Mouse (Mus musculus) kidney, adult 2 months (tissue): ENCODE data around the gene Ndufs3. TPM values are rescaled to one million over a fixed set of nuclear protein-coding genes. Genes with fewer than 3 reads are reported as not detected.

Experiments
- DNase-seq: peaks from one replicate; pipeline ENCODE4 v3.0.0; 2021
- H3K27ac ChIP-seq: fragments of 200-500 bp; 2 replicates; pipeline ENCODE4 v1.5.1; 2012; ENCODE audit warnings: low read depth, low read length, control low read depth, inconsistent platforms; ENCODE audit not compliant: insufficient read depth
- H3K27me3 ChIP-seq: fragments of 200-500 bp; replicated peaks from 2 replicates; pipeline ENCODE4 v1.6.1; 2012; ENCODE audit warnings: mild to moderate bottlenecking, moderate library complexity, low read length, inconsistent platforms; ENCODE audit not compliant: control insufficient read depth, insufficient read depth
- H3K36me3 ChIP-seq: fragments of 200-500 bp; 2 replicates; pipeline ENCODE4 v1.6.1; 2012; ENCODE audit warnings: mild to moderate bottlenecking, moderate library complexity, low read length, inconsistent platforms; ENCODE audit not compliant: control insufficient read depth, insufficient read depth
- H3K4me1 ChIP-seq: fragments of 200-500 bp; 2 replicates; pipeline ENCODE4 v1.6.1; 2011; ENCODE audit warnings: low read length; ENCODE audit not compliant: control insufficient read depth, insufficient read depth
- H3K4me3 ChIP-seq: fragments of 200-500 bp; 2 replicates; pipeline ENCODE4 v1.5.1; 2011; ENCODE audit warnings: mild to moderate bottlenecking, low read depth, low read length, control low read depth; ENCODE audit not compliant: insufficient read depth
- CTCF ChIP-seq: fragments of 200-500 bp; conservative IDR thresholded peaks from 2 replicates; pipeline ENCODE4 v1.5.1; 2011; ENCODE audit warnings: low read depth, mild to moderate bottlenecking, control low read depth, low read length, moderate library complexity, mixed read lengths; ENCODE audit not compliant: insufficient read depth, insufficient read length
- POLR2A ChIP-seq: fragments of 200-500 bp; IDR thresholded peaks from one replicate; pipeline ENCODE4 v1.6.1; 2011; ENCODE audit warnings: low read depth, low read length, control low read depth
- WGBS: fragments of 180-500 bp; shearing (Covaris S2); methylation state at CpG from one replicate; pipeline ENCODE4 v1.1.7; 2018; 5-methylcytosine and 5-hydroxymethylcytosine counted together
- polyA plus RNA-seq: library from polyadenylated mRNA; depleted of rRNA; stranded (reverse); fragments of >200 nt; gene quantifications from 2 replicates; pipeline ENCODE4 v1.2.3, GENCODE M21; 2012

The Ndufs3 gene
- polyA plus RNA-seq, 1 experiment, result 416 TPM

- peak overlapping the region; percentile 96 for H3K27ac ChIP-seq
- no peaks in the 10 kb centered on the region for H3K27me3 ChIP-seq
- peak; percentile 93 for DNase-seq
- WGBS, result 5% methylated on average over 16 of the region's 16 CpGs
- peaks cover 20% of the 10 kb centered on the region for H3K4me1 ChIP-seq
- peak overlapping the region; percentile 93 for H3K4me3 ChIP-seq
- no peaks in the 10 kb centered on the region for H3K36me3 ChIP-seq
- TF ChIP-seq POLR2A, result no peak
- no peak for TF ChIP-seq CTCF
Observed at GRCm38 (mm10) chr2:90917999-90918698, 13.5 kb upstream of the Ndufs3 start.

- H3K4me1 ChIP-seq, result peaks cover 20% of the 10 kb centered on the region
- under 1% methylated on average over 73 of the region's 73 CpGs for WGBS
- TF ChIP-seq POLR2A, result no peak
- no peak for TF ChIP-seq CTCF
- peak overlapping the region; percentile 93 for H3K4me3 ChIP-seq
- no peaks in the 10 kb centered on the region for H3K27me3 ChIP-seq
- H3K27ac ChIP-seq, result peak overlapping the region; percentile 96
- H3K36me3 ChIP-seq, result no peaks in the 10 kb centered on the region; the same call in 1 of the 2 replicates
- DNase-seq, result peak; percentile 77
Observed at GRCm38 (mm10) chr2:90917233-90917998, 12.8 kb upstream of the Ndufs3 start.

DNA sequence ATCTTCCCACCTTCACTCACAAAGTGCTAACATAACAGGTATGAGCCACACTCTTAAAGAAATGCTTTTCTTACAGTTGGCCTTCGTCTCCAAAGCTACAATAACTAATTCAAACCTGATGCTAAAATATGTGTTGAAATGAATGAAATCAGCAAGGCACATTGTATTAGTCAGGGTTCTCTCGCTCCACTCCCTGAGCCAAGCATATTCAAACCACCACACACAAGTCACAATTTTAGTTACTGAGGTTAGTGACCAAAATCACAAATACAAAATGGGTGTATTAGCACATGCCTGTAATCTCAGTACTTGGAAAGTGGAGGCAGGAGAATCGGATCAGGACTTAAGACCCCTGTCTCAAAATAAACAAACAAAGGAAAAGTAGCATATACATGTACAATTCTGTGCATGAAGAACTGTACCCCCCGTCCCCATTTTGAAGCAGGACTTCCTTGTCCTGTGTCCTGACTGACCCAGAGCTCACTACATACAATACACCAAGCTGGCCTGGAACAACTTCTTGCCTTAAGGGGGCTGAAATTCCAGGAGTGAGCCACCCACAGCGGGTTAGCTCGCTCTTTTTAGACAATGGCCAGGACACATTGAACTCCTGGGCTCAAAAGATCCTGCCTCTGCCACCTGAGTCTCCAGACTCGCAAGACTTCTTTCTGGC lies 12.1 kb upstream of the Ndufs3 start:
- TF ChIP-seq CTCF, result no peak
- TF ChIP-seq POLR2A, result no peak
- no peaks in the 10 kb centered on the region for H3K27me3 ChIP-seq
- no peak for DNase-seq
- H3K4me1 ChIP-seq, result peaks cover 20% of the 10 kb centered on the region
- no peaks in the 10 kb centered on the region; the same call in 1 of the 2 replicates for H3K36me3 ChIP-seq
- peak overlapping the region; percentile 93 for H3K4me3 ChIP-seq
- WGBS, result 11% methylated on average over 7 of the region's 7 CpGs
- H3K27ac ChIP-seq, result peak overlapping the region; percentile 96

DNA sequence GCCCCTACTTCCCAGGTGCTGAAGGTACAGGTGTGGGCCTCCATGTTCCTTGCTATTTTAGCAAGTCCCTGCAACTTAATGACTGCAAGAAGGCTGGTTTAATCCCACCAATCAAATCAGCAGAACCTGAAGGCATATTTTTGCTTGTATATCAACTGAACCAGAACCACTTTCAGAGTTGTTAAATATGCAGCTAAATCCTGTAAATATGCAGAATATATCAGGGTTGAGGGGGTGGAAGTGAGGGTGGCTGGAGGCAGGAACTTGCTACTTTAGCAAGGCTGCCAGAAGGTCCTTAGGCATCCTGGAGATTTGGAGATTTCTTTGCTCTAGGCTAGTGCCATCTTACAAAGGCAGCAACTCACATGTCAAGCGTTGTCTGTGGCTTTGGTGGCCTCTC lies 10.9 kb upstream of the Ndufs3 start:
- H3K27ac ChIP-seq, result no peak overlapping the region
- H3K27me3 ChIP-seq, result no peaks in the 10 kb centered on the region
- H3K36me3 ChIP-seq, result peaks cover 2% of the 10 kb centered on the region
- H3K4me3 ChIP-seq, result no peak overlapping the region
- DNase-seq, result no peak
- TF ChIP-seq POLR2A (no peak), CTCF (no peak)
- peaks cover 20% of the 10 kb centered on the region for H3K4me1 ChIP-seq
- WGBS, result 76% methylated on average over 1 of the region's 1 CpGs

- TF ChIP-seq CTCF (no peak), POLR2A (no peak)
- Histone ChIP-seq H3K4me3 (no peak overlapping the region), H3K4me1 (peaks cover 20% of the 10 kb centered on the region), H3K27me3 (no peaks in the 10 kb centered on the region), H3K36me3 (peaks cover 2% of the 10 kb centered on the region), H3K27ac (no peak overlapping the region)
- DNase-seq, result peak; percentile 79
- 78% methylated on average over 2 of the region's 2 CpGs for WGBS
Observed at GRCm38 (mm10) chr2:90913671-90914070, 9.0 kb upstream of the Ndufs3 start.

DNA sequence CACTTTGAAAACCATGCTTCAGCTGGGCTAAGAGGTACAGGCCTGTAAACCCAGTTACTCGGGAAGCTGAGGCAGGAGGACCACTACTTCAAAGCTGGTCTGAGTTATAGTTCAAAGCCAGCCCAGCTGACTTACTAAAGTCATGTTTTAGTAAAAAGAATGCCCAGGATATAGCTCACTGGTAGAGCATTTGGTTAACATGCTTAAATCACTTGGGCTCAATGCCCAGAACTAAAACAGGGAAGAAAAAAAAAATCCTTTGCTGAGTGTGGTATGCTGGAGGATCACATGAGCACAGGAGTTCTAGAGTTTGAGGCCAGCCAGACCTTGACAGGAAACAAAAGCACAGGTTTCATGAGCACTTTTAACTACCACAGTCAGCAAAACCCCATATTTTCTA lies 7.0 kb upstream of the Ndufs3 start:
- peaks cover 4% of the 10 kb centered on the region for H3K36me3 ChIP-seq
- peaks cover 13% of the 10 kb centered on the region for H3K4me1 ChIP-seq
- WGBS, result 81% methylated on average over 1 of the region's 1 CpGs
- DNase-seq, result peak; percentile 41
- H3K27me3 ChIP-seq, result no peaks in the 10 kb centered on the region
- no peak overlapping the region for H3K4me3 ChIP-seq
- no peak overlapping the region for H3K27ac ChIP-seq
- no peak for TF ChIP-seq CTCF
- no peak for TF ChIP-seq POLR2A

GRCm38 (mm10) chr2:90910861-90911260 lies 6.2 kb upstream of the Ndufs3 start:
- Histone ChIP-seq H3K4me1 (peaks cover 8% of the 10 kb centered on the region), H3K36me3 (peaks cover 4% of the 10 kb centered on the region), H3K27me3 (no peaks in the 10 kb centered on the region), H3K4me3 (no peak overlapping the region), H3K27ac (no peak overlapping the region)
- no peak for DNase-seq
- 58% methylated on average over 1 of the region's 1 CpGs for WGBS
- no peak for TF ChIP-seq CTCF
- TF ChIP-seq POLR2A, result no peak
